Mouse (Mus musculus) cerebellum, postnatal 25 days (tissue): Measurements from ENCODE around the gene Lce6a.

Experiments used
- DNase-seq, 2 experiments: peaks; one replicate each; pipeline ENCODE4 v3.0.0; 2021; ENCODE audit warnings: mixed read lengths in 2 of 2

The Lce6a gene

GRCm38 (mm10) chr3:92621560-92621959 is at the start of gene Lce6a:
Lce6a (minus strand) TSS chr3:92621660.
- DNase-seq = no peak

DNA sequence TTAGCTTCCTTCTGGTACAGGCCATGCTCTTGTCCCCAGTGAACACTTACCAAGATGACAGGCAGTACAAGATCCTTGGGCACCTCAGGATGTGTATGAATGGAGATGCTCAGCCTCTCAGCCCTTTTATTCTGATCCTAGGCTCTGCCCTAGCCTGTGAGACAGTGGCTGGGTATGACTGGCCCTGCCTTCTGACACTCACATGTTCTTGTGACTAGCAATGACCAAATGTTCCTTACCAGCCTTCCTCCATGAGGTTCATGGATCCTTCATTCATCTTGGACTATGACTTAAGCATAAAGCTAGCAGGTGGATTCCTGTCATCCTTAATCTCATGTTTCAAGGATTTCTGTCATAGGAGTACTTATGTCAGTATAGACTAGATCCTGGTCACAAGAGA is 48.8 kb upstream of the Lce6a start, which contains the start of gene Lce1a2:
Gene Lce1a2, minus strand, starts transcription at position 101 of the 400 bp plus-strand sequence.
- DNase-seq = no peak

DNA sequence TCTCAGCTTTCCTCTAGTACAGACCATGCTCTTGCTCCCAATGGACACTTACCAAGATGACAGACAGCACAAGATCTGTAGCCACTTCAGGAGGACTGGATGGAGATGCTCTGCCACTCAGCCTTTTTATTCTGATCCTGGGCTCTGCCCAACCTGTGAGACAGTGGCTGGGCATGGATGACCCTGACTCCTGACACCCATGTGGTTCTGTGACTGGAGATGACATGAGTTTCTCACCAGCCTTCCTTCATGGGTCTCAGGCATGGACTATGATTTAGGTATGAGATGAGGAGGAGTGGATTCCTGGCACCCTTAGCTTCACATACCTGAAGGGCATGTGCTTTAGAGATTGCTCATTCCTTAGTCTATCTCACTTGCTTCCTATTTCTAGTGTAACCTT is 35.4 kb upstream of the Lce6a start, which contains the start of gene Lce1b:
Gene Lce1b, minus strand, starts transcription at position 101 of the 400 bp plus-strand sequence.
- no peak for DNase-seq

GRCm38 (mm10) chr3:92648207-92648606 is 26.7 kb upstream of the Lce6a start, which contains the start of gene Lce1a1:
Lce1a1 (minus strand) TSS chr3:92648307.
- no peak for DNase-seq

DNA sequence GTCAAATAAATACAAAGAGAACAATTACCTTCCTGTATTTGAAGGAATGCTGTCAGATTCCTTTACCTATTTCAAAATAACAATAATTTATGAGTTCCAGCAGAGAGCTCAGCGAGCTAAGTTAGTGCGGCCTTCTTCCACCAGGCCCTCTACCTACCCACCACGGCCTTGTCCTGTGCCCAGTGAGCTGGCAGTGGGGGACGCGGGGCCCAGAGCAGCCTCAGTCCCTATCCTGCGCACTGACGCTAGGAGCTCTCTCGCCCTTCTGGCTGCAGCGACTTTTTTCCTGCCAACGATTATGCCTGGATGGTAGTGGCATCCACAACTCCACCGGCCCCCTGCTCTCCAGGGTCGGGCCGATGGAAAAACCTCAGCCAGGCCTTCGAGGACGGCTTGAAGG is 18.4 kb upstream of the Lce6a start:
- no peak for DNase-seq

- DNase-seq = no peak
Observed at GRCm38 (mm10) chr3:92638653-92638991, 17.2 kb upstream of the Lce6a start.

- DNase-seq = no peak
Observed at GRCm38 (mm10) chr3:92637745-92638652, 16.5 kb upstream of the Lce6a start.

DNA sequence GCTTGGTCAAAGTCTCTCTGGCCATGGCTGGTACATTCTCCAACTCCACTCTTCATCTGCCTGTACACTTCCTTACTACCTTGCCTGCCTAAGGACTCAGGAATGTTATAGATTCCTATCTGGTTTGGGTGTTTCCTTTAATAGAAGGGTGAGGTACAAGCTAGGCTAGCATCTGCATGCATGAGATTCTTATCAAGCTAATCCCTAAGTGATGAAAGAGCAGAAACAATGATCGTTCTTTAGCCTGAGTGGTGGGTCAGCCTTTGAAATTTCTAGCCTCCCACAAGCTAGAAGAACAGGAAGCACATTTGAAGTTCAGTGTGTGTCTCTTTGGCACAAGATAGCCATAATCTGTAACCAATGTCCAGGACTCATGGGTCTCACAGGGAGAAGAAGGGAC is 11.7 kb downstream of the Lce6a start:
- no peak for DNase-seq

- DNase-seq = no peak
Observed at GRCm38 (mm10) chr3:92607392-92607791, 14.1 kb downstream of the Lce6a start, which contains the start of gene 2210017I01Rik. 2210017I01Rik (minus strand) TSS chr3:92607492.

GRCm38 (mm10) chr3:92602169-92602568 is 19.3 kb downstream of the Lce6a start:
- no peak for DNase-seq

DNA sequence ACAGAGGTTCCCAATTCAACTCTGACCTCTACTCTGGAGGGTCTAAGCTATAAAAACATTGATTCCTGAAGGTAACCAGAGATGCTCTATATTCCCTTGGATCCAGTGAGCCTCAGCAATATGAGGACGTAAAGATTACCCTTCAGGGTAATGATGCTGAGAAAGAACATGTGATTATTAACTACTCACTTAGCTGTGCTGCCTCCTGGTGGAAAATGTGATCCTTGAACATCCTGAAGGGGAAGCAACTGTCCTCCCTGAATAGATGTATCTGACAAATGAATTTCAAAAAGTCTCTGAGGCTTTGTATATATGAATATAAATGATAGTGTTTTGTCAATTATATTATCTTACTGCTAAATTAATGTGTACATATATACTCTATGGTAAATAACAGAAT is 21.0 kb downstream of the Lce6a start:
- DNase-seq = no peak

- DNase-seq = no peak
Observed at GRCm38 (mm10) chr3:92599973-92600372, 21.5 kb downstream of the Lce6a start.

DNA sequence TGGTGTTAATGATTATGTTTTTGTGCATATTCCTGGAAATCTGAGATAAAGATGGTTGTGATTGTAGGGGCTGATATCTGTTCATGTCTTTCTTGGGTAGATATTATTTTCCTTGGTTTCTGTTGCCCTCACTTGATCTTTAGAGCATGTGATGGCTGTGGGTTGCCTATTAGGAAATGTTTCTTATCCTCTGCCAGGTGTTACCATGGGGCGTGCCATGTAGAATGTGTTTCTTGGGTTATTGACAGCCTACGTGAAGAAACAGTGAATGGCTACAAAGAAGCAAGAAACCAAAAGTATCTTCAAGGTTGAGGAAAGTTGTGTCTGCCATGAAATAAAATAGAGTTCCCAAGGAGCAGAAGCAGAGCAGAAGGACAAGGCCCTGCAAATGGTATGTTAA is 23.0 kb downstream of the Lce6a start:
- DNase-seq = no peak

- no peak for DNase-seq
Observed at GRCm38 (mm10) chr3:92588858-92589257, 32.6 kb downstream of the Lce6a start, which contains the start of gene Smcp. Smcp (minus strand) TSS chr3:92588997.

DNA sequence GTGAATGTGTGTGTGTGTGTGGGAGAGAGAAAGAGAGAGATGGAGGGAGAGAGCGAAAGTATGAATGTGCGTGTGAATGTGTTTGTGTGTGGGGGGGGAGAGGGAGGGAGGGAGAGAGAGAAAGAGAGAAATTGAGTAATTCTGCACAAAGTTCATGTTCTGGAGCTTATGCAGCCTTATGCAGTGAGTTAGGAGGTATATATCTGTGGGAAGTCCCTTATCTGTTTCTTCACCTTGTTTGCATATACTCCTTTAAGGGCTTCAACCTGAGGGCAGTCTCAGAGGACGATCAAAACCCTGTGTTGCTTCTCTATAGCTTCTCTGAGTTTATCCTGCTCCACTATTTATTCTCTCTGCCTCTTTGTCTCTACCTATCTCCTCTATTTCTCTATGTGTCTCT is 34.3 kb downstream of the Lce6a start:
- no peak for DNase-seq

GRCm38 (mm10) chr3:92585055-92585454 is 36.4 kb downstream of the Lce6a start:
- DNase-seq = no peak

- no peak for DNase-seq
Observed at GRCm38 (mm10) chr3:92583164-92583826, 38.2 kb downstream of the Lce6a start.

- no peak for DNase-seq
Observed at GRCm38 (mm10) chr3:92579508-92579907, 42.0 kb downstream of the Lce6a start.

- DNase-seq = no peak
Observed at GRCm38 (mm10) chr3:92578652-92579413, 42.6 kb downstream of the Lce6a start.

DNA sequence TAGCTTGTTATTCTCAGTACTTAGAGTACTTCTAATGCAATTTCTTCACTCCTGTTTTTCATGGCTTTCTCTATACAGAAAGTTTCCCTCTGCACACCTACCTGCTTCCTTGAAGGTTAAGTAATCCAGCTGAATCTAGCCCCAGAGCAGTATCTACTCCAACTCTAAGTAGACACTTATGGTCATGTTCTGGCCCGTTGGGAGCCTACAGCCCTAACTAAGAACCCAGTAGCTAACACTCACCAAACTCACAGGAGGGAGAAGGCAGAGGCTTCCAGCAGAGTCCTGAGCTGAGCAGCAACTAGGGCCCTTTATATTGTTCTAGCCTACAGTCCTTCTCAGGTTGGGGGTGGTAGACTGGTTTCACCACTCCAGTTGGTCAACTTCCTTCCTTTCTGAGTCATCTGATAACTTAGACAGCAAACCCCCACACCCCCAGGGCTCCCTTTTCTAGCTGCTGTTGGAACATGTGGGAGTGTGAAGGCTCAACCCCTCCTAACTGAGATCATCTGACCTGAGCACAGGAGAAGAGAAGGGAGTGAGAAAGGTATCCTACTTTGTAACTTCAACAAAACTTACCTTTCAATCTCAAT is 47.9 kb downstream of the Lce6a start, which contains the start of gene Ivl:
Gene Ivl, minus strand, starts transcription at position 287 of the 593 bp plus-strand sequence.
- DNase-seq = no peak

DNA sequence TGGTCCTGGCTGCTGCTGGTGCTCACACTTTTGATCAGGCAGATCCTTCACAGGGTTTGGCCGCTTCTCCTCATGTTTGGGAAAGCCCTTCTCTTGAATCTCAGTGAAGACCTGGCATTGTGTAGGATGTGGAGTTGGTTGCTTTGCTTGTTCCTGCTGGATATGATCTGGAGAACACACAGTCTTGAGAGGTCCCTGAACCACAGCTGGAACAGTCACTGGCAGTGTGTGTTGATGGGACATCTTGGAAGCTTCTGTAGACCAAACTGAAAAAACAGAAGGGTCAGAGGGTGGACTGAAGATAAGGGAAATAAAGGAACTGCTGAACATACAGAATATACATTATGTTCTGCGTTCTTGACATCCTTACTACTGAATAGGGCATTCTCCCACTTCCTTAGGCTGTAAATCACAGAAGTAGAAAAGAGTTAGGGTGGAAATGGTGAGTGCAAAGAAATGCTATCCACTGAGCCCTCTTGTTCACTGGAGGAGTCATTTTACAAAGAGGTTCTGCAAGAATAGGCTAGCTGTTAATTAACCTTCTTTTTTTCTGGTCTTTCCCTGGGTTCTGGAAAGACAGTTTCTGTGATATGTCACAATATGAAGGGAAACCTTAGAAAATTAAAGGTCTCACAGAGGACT is 48.8 kb downstream of the Lce6a start:
- no peak for DNase-seq
